Mouse (Mus musculus) neural tube, embryonic 14.5 days (tissue): ENCODE results near the gene Cyct. TPM values are rescaled to one million over a fixed set of nuclear protein-coding genes. Genes with fewer than 3 reads are reported as not detected.

Experiments used
- ATAC-seq: fragments of 200-750 bp; cut with Nextera tagmentation; 2 replicates; pipeline ENCODE4 v1.8.0; 2017; ENCODE audit warnings: low read depth, mild to moderate bottlenecking, moderate TSS enrichment, moderate library complexity
- H3K27ac ChIP-seq: fragments of 300-500 bp; sonication (generic); 2 replicates; pipeline ENCODE4 v1.5.1; 2014; ENCODE audit warnings: low read depth, mild to moderate bottlenecking, control low read depth, low read length, moderate library complexity, mixed read lengths
- H3K27me3 ChIP-seq: fragments of 300-500 bp; sonication (generic); 2 replicates; pipeline ENCODE4 v1.6.1; 2014; ENCODE audit warnings: low read length; ENCODE audit not compliant: control insufficient read depth, insufficient read depth
- H3K36me3 ChIP-seq: fragments of 300-500 bp; sonication (generic); 2 replicates; pipeline ENCODE4 v1.6.1; 2014; ENCODE audit warnings: low read length, mixed read lengths; ENCODE audit not compliant: control insufficient read depth, insufficient read depth
- H3K4me1 ChIP-seq: fragments of 300-500 bp; sonication (generic); 2 replicates; pipeline ENCODE4 v1.6.1; 2014; ENCODE audit warnings: low read length; ENCODE audit not compliant: control insufficient read depth, insufficient read depth
- H3K4me2 ChIP-seq: fragments of 300-500 bp; sonication (generic); 2 replicates; pipeline ENCODE4 v1.6.1; 2014; ENCODE audit warnings: mild to moderate bottlenecking, low read depth, low read length, control low read depth
- H3K4me3 ChIP-seq: fragments of 300-500 bp; sonication (generic); 2 replicates; pipeline ENCODE4 v1.5.1; 2014; ENCODE audit warnings: low read depth, low read length, control low read depth, mixed read lengths
- H3K9ac ChIP-seq: fragments of 300-500 bp; sonication (generic); replicated peaks from 2 replicates; pipeline ENCODE4 v1.6.1; 2014; ENCODE audit warnings: low read depth, mild to moderate bottlenecking, control low read depth, low read length, mixed read lengths
- H3K9me3 ChIP-seq: fragments of 300-500 bp; sonication (generic); 2 replicates; pipeline ENCODE4 v1.6.1; 2016; ENCODE audit warnings: low read length; ENCODE audit not compliant: control insufficient read depth
- WGBS: fragments of 180-500 bp; shearing (Covaris S2); extraction: QIAGEN DNeasy Blood & Tissue Kit; methylation state at CpG from one replicate; pipeline ENCODE4 v1.1.7; 2014; 5-methylcytosine and 5-hydroxymethylcytosine counted together
- polyA plus RNA-seq: library from polyadenylated mRNA; unstranded; fragments of >200 nt; fragmentation: Nextera tagmentation; extraction: Ambion mirVana; gene quantifications from 2 replicates; pipeline ENCODE4 v1.2.1, GENCODE M21; 2014

The Cyct gene
- not detected in 2 replicates for polyA plus RNA-seq

DNA sequence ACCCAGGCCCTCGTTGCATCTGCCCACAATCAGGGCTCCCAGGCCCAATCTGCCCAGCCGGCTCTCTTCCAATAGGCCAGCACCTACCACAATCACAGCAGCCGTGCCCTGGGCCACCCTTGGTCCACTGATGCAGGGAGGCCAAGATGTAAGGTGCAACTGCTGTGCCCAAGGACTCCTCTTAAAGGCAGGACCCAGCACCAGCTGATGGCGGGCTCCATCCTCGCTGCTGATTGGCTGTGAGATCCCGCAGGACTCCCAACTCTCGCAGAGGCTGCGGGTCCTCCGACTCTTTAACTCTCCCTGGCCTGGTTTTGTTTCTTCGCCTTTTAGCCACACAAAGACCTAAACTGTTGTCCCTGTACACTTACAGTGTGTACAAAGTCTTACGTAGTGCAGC lies at the start of gene Cyct:
Cyct (minus strand) TSS at position 225 of the 400 bp plus-strand sequence.
- Histone ChIP-seq H3K4me2 (no peak within 1 kb of the TSS), H3K4me3 (no peak within 1 kb of the TSS), H3K9ac (no peak within 1 kb of the TSS), H3K9me3 (no peaks in the 10 kb centered on the region), H3K36me3 (no peaks in the 10 kb centered on the region), H3K4me1 (no peaks in the 10 kb centered on the region), H3K27me3 (no peaks in the 10 kb centered on the region), H3K27ac (no peak within 1 kb of the TSS)
- WGBS = 86% methylated on average over 11 of the region's 11 CpGs
- no peak for ATAC-seq

DNA sequence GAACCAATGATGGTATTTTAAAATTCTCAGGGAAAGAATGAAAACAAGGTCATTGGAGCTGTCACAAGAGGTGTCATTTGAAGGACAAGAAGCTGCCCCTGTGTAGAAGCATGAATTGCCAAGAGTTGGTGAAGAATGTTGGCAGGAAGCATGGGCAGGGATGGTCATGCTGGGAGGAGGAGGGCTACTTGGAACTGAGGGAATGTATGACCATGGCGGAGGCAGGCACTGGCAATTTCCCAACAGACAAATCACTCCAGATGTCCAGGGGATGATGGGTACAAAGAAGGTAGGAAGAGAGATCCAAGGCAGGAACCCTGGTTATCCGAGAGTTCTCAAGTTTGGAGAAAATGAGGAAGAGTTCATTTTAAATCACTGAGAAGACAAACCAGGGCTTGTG lies 49.7 kb upstream of the Cyct start:
- Histone ChIP-seq H3K4me1 (0 out of 2 replicates have a peak, but pooled peaks cover 7% of the 10 kb centered on the region), H3K4me3 (no peak overlapping the region), H3K27ac (no peak overlapping the region), H3K9me3 (no peaks in the 10 kb centered on the region), H3K4me2 (no peak overlapping the region), H3K27me3 (no peaks in the 10 kb centered on the region), H3K36me3 (no peaks in the 10 kb centered on the region), H3K9ac (no peak overlapping the region)
- ATAC-seq = no peak
- 94% methylated on average over 2 of the region's 2 CpGs for WGBS

GRCm38 (mm10) chr2:76409526-76409925 lies 49.3 kb upstream of the Cyct start:
- H3K27me3 ChIP-seq = no peaks in the 10 kb centered on the region
- no peaks in the 10 kb centered on the region for H3K9me3 ChIP-seq
- 91% methylated on average over 1 of the region's 1 CpGs for WGBS
- 0 out of 2 replicates have a peak, but pooled peaks cover 7% of the 10 kb centered on the region for H3K4me1 ChIP-seq
- H3K36me3 ChIP-seq = no peaks in the 10 kb centered on the region
- no peak for ATAC-seq
- H3K4me2 ChIP-seq = no peak overlapping the region
- no peak overlapping the region for H3K4me3 ChIP-seq
- H3K27ac ChIP-seq = no peak overlapping the region
- no peak overlapping the region for H3K9ac ChIP-seq

- no peaks in the 10 kb centered on the region for H3K9me3 ChIP-seq
- H3K27ac ChIP-seq = peak overlapping the region; percentile 93
- peak; percentile 74 for ATAC-seq
- peak overlapping the region; percentile 88 for H3K4me2 ChIP-seq
- H3K27me3 ChIP-seq = no peaks in the 10 kb centered on the region
- WGBS = under 1% methylated on average over 43 of the region's 49 CpGs
- 0 out of 2 replicates have a peak, but pooled peaks cover 7% of the 10 kb centered on the region for H3K4me1 ChIP-seq
- H3K9ac ChIP-seq = peak overlapping the region; percentile 97
- H3K36me3 ChIP-seq = no peaks in the 10 kb centered on the region
- H3K4me3 ChIP-seq = peak overlapping the region; percentile 93
Observed at GRCm38 (mm10) chr2:76406937-76407441, 46.7 kb upstream of the Cyct start.

DNA sequence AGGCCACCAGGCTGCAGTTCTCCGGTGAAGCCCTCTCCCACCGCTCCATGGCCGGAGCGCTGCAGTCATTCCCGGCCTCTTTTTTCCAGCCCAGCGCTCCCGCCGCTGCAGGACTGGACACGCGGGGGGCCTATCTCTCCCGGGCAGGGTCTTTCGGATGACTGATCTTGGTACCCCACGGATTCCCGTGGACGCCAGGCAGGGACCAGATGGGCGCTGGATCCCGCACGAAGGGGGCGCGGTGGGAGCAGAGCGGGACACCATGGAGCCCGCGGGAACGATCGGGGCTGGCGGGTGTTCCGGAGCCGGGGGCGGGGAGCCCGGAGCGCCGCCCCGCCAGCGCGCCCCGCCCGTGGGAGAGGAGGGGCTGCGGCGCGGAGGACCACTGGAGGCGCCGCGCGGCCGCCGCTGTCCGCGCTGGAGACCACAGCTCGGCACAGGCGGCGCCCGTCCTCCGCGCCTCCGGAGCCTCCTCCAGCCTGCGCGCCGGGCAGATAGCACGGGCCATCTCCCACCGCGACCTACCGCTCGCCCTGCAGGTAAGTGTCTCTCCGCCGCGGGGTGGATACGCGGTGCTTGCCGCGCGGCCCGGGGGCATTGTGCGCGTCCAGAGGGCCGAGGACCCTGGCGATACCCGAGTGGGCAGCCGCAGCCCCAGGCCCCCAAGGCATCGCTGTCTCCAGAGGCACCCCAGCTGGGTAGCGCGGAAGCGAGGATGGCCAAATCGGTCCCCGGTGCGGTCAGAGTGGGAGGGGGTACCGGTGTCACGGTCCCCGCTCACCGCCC lies 46.1 kb upstream of the Cyct start, which contains the start of gene Osbpl6:
Osbpl6 (plus strand) TSS at position 358 of the 786 bp plus-strand sequence.
- Histone ChIP-seq H3K27ac (peak within 1 kb of the TSS; percentile 93), H3K4me2 (peak within 1 kb of the TSS; percentile 88), H3K9ac (peak within 1 kb of the TSS; percentile 97), H3K4me3 (peak within 1 kb of the TSS; percentile 93), H3K27me3 (no peaks in the 10 kb centered on the region), H3K36me3 (no peaks in the 10 kb centered on the region), H3K4me1 (0 out of 2 replicates have a peak, but pooled peaks cover 7% of the 10 kb centered on the region), H3K9me3 (no peaks in the 10 kb centered on the region)
- ATAC-seq = peak; percentile 95
- WGBS = under 1% methylated on average over 84 of the region's 89 CpGs

DNA sequence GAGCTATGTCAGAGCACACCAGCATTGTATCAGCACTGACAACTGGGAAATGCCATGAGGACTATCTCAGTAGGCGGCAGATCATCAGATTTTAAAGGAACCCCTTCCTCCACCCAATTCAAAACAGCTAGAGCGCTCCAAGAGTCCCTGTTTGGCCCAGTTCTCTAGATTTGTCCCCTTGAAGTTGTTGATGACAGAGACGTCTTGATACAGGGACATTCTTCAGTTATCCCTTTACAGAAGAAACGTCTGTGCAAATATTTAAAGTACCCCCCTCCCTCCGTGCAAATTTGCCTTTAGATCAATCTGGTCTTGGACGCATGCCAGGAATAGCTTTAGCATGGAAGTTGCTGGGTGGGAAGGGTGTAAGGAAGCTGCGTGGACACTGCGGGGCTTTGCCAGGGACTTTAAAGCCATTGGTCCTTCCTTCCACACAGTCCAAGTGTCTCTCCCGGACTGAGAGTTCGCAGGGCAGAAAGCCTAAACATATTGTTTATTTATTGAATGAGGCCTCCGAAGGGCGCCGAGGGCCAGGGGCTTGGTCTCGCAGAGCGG lies 45.4 kb upstream of the Cyct start:
- H3K9ac ChIP-seq = peak overlapping the region; percentile 97
- 0 out of 2 replicates have a peak, but pooled peaks cover 7% of the 10 kb centered on the region for H3K4me1 ChIP-seq
- no peaks in the 10 kb centered on the region for H3K36me3 ChIP-seq
- peak; percentile 63 for ATAC-seq
- H3K4me2 ChIP-seq = peak overlapping the region; percentile 88
- peak overlapping the region; percentile 93 for H3K27ac ChIP-seq
- no peaks in the 10 kb centered on the region for H3K27me3 ChIP-seq
- H3K4me3 ChIP-seq = peak overlapping the region; percentile 93
- no peaks in the 10 kb centered on the region for H3K9me3 ChIP-seq
- 3% methylated on average over 15 of the region's 15 CpGs for WGBS

GRCm38 (mm10) chr2:76400178-76400577 lies 39.9 kb upstream of the Cyct start:
- no peaks in the 10 kb centered on the region for H3K36me3 ChIP-seq
- H3K9me3 ChIP-seq = no peaks in the 10 kb centered on the region
- H3K27me3 ChIP-seq = no peaks in the 10 kb centered on the region
- H3K4me1 ChIP-seq = no peaks in the 10 kb centered on the region
- ATAC-seq = no peak
- no peak overlapping the region for H3K27ac ChIP-seq
- H3K4me2 ChIP-seq = no peak overlapping the region
- H3K9ac ChIP-seq = no peak overlapping the region
- no peak overlapping the region for H3K4me3 ChIP-seq

GRCm38 (mm10) chr2:76386531-76386930 lies 26.3 kb upstream of the Cyct start:
- Histone ChIP-seq H3K4me3 (no peak overlapping the region), H3K4me1 (no peaks in the 10 kb centered on the region), H3K9ac (no peak overlapping the region), H3K36me3 (peaks cover 19% of the 10 kb centered on the region; the same call in 1 of the 2 replicates), H3K27ac (no peak overlapping the region), H3K9me3 (no peaks in the 10 kb centered on the region), H3K27me3 (no peaks in the 10 kb centered on the region), H3K4me2 (no peak overlapping the region)
- no peak for ATAC-seq

DNA sequence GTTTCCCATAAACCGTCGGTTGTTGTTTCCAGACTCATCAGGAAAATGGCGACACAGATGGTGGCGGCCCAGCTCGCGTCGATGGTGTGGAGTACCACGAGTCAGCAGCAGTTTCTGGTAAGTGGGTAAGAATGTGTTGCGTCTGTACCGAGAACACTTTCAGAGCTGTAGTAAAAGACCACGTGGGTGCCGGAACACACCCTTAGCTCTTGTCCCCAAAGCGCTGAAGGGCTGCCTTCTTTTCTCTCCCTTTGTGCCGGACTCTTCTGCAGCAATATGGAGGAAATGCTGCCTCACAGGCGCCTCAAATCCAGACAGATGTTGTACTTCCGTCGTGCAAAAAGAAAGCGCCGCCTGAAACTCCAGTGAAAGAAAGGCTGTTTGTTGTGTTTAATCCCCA lies 18.4 kb upstream of the Cyct start:
- Histone ChIP-seq H3K9me3 (no peaks in the 10 kb centered on the region), H3K4me3 (no peak overlapping the region), H3K9ac (no peak overlapping the region), H3K27ac (no peak overlapping the region), H3K4me2 (no peak overlapping the region), H3K36me3 (peaks cover 61% of the 10 kb centered on the region), H3K4me1 (no peaks in the 10 kb centered on the region), H3K27me3 (no peaks in the 10 kb centered on the region)
- WGBS = 94% methylated on average over 19 of the region's 19 CpGs
- no peak for ATAC-seq
